Mouse (Mus musculus) midbrain, postnatal 0 days (tissue): Measurements from ENCODE around the gene Kat2b. TPM values are rescaled to one million over a fixed set of nuclear protein-coding genes. Genes with fewer than 3 reads are reported as not detected.

Experiments used
- ATAC-seq: fragments of 200-750 bp; cut with Nextera tagmentation; 2 replicates; pipeline ENCODE4 v1.8.0; 2017; ENCODE audit warnings: moderate number of reproducible peaks, mild to moderate bottlenecking, moderate TSS enrichment, moderate library complexity; ENCODE audit not compliant: low FRiP score
- DNase-seq: peaks from one replicate; pipeline ENCODE4 v3.0.0-alpha.2; 2015; ENCODE audit warnings: low spot score
- H3K27ac ChIP-seq: fragments of 300-500 bp; sonication (generic); 2 replicates; pipeline ENCODE4 v1.5.1; 2014; ENCODE audit warnings: low read depth, mild to moderate bottlenecking, low read length, mixed read lengths
- H3K27me3 ChIP-seq: fragments of 300-500 bp; sonication (generic); 2 replicates; pipeline ENCODE4 v1.6.1; 2014; ENCODE audit warnings: low read length, control low read depth, mixed read lengths; ENCODE audit not compliant: insufficient read depth
- H3K36me3 ChIP-seq: fragments of 300-500 bp; sonication (generic); 2 replicates; pipeline ENCODE4 v1.6.1; 2014; ENCODE audit warnings: low read length, control low read depth, mixed read lengths; ENCODE audit not compliant: insufficient read depth
- H3K4me1 ChIP-seq: fragments of 300-500 bp; sonication (generic); 2 replicates; pipeline ENCODE4 v1.6.1; 2014; ENCODE audit warnings: mild to moderate bottlenecking, control low read depth, antibody characterized with exemption, low read length, mixed read lengths; ENCODE audit not compliant: insufficient read depth
- H3K4me2 ChIP-seq: fragments of 300-500 bp; sonication (generic); 2 replicates; pipeline ENCODE4 v1.6.1; 2014; ENCODE audit warnings: low read depth, mild to moderate bottlenecking, low read length, mixed read lengths; ENCODE audit not compliant: poor library complexity, severe bottlenecking
- H3K4me3 ChIP-seq: fragments of 300-500 bp; sonication (generic); 2 replicates; pipeline ENCODE4 v1.5.1; 2014; ENCODE audit warnings: low read depth, mild to moderate bottlenecking, low read length, moderate library complexity
- H3K9ac ChIP-seq: fragments of 300-500 bp; sonication (generic); replicated peaks from 2 replicates; pipeline ENCODE4 v1.6.1; 2014; ENCODE audit warnings: mild to moderate bottlenecking, low read length, moderate library complexity, mixed read lengths; ENCODE audit not compliant: poor library complexity, severe bottlenecking
- H3K9me3 ChIP-seq: fragments of 300-500 bp; sonication (generic); 2 replicates; pipeline ENCODE4 v1.6.1; 2016; ENCODE audit warnings: low read length, control low read depth
- CTCF ChIP-seq: IDR thresholded peaks from 2 replicates; pipeline ENCODE4 v1.5.1; 2016; ENCODE audit warnings: antibody characterized with exemption, mild to moderate bottlenecking
- WGBS: fragments of 180-500 bp; shearing (Covaris S2); extraction: QIAGEN DNeasy Blood & Tissue Kit; methylation state at CpG from one replicate; pipeline ENCODE4 v1.1.7; 2014; 5-methylcytosine and 5-hydroxymethylcytosine counted together
- polyA plus RNA-seq: library from polyadenylated mRNA; unstranded; fragments of >200 nt; fragmentation: Nextera tagmentation; extraction: Ambion mirVana; gene quantifications from 2 replicates; pipeline ENCODE4 v1.2.1, GENCODE M21; 2015
- total RNA-seq: library from RNA; depleted of rRNA; stranded (reverse); fragments of >200 nt; gene quantifications from 2 replicates; pipeline ENCODE4 v1.2.3, GENCODE M21; 2014

Kat2b gene
- total and polyA plus RNA-seq, 2 experiments from 2014 or later: 3.6 to 22.5 TPM

DNA sequence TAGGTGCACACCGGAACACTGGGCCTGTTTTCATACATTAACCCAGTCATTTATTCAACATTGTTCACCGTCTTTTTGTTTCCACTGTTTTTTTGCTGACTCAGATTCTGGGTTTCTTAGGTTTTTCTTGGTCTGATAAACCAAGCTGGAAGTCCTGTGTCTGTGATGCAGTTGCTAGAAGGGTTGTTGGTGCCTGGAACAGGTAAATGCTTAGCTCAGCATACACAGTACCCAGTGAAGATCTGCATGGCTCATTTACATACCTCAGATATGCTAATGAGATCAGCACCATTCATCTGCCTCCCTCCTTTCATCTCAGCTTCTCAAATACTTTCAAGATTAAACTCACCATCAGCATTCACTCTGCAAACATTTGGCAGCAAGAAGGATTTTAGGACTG lies 92.0 kb downstream of the Kat2b start:
- no peak overlapping the region for H3K9ac ChIP-seq
- H3K27ac ChIP-seq: no peak overlapping the region
- WGBS: 51% methylated on average over 2 of the region's 2 CpGs
- H3K4me2 ChIP-seq: no peak overlapping the region
- peaks cover 13% of the 10 kb centered on the region; the same call in 1 of the 2 replicates for H3K36me3 ChIP-seq
- no peak overlapping the region for H3K4me3 ChIP-seq
- no peak for TF ChIP-seq CTCF
- H3K4me1 ChIP-seq: no peaks in the 10 kb centered on the region
- DNase-seq (no peak), ATAC-seq (peak; percentile 76; the same call in 1 of the 2 replicates)
- no peaks in the 10 kb centered on the region for H3K27me3 ChIP-seq
- no peaks in the 10 kb centered on the region for H3K9me3 ChIP-seq

DNA sequence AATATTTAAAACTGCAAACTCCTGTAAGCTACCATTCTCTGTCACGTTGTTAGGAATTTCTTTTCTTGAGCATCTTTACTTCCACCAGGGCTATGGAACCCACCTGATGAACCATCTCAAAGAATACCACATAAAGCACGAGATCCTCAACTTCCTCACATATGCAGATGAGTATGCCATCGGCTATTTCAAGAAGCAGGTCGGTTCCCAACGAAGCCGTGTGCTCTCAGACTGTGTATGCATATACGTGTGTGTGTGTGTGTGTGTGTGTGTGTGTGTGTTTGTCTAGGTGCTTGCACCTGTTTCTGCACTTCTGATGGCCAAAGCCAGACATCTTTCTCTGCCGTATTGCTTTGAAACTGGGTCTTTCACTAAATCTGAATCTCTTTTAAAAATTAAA lies 92.6 kb downstream of the Kat2b start:
- H3K4me2 ChIP-seq: no peak overlapping the region
- H3K27ac ChIP-seq: no peak overlapping the region
- H3K9me3 ChIP-seq: no peaks in the 10 kb centered on the region
- no peaks in the 10 kb centered on the region for H3K4me1 ChIP-seq
- DNase-seq (no peak), ATAC-seq (peak; percentile 50; the same call in 1 of the 2 replicates)
- peaks cover 10% of the 10 kb centered on the region; the same call in 1 of the 2 replicates for H3K36me3 ChIP-seq
- H3K9ac ChIP-seq: no peak overlapping the region
- TF ChIP-seq CTCF: no peak
- no peaks in the 10 kb centered on the region for H3K27me3 ChIP-seq
- no peak overlapping the region for H3K4me3 ChIP-seq
- 42% methylated on average over 8 of the region's 8 CpGs for WGBS

DNA sequence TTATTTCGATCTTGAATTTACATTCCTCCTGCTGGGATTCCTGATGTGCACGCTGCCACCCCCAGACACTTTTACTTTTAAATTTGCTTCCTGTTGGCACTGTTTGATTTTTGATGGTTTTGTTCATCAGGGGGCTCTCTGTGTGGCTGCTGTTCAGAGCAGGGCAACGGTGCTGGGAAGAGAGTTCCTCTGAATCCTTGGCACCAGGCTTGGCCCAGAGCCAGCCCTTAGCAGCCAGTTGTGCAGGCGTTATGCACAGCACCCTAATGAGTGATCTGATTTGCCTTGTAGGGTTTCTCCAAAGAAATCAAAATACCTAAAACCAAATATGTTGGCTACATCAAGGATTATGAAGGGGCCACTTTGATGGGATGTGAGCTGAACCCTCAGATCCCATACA lies 93.1 kb downstream of the Kat2b start:
- no peak overlapping the region for H3K27ac ChIP-seq
- no peak for ATAC-seq
- H3K27me3 ChIP-seq: no peaks in the 10 kb centered on the region
- H3K4me1 ChIP-seq: no peaks in the 10 kb centered on the region
- H3K36me3 ChIP-seq: peaks cover 7% of the 10 kb centered on the region; the same call in 1 of the 2 replicates
- no peaks in the 10 kb centered on the region for H3K9me3 ChIP-seq
- DNase-seq: peak; percentile 58
- H3K9ac ChIP-seq: no peak overlapping the region
- no peak overlapping the region for H3K4me3 ChIP-seq
- 24% methylated on average over 4 of the region's 4 CpGs for WGBS
- TF ChIP-seq CTCF: no peak
- no peak overlapping the region for H3K4me2 ChIP-seq

DNA sequence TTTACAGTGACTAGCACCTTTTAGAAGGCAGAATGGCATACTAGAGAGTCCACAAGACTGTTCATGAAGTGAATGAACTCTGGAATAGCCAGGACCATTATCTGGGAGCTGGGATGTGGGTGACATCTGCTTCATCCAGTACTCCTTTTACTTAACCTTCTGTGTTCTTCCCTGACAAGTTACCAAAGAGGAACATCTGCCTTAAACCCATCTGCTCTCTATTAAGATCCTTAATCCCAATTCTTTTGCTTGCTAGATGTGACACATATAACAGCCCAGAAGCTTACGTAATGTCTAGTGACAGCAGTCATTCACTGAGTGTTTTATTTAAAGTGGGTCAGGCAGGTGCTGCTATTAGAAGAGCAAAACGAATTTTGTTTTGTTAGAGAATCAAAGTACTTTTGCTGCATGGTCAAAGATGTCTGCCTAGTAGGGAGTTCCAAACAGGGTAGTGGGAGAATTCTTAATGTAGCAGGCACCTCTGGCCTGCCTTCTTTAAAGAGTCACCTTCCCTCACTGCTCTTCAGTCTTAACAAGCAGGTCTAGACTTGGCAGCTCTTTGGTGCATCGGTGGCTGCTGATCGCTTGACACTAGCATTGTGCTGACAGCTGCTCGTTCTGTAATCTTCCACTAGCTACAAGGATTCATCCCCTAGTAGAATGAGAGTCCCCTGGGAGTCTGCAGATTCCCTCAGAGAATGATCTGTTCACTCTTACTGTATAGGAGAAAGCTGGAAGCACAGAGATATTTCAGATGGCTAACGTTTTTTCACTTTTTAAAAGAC lies 94.6 kb downstream of the Kat2b start:
- Histone ChIP-seq H3K9me3 (no peaks in the 10 kb centered on the region), H3K4me3 (no peak overlapping the region), H3K36me3 (peaks cover 4% of the 10 kb centered on the region; the same call in 1 of the 2 replicates), H3K27ac (no peak overlapping the region), H3K4me1 (no peaks in the 10 kb centered on the region), H3K9ac (no peak overlapping the region), H3K27me3 (no peaks in the 10 kb centered on the region), H3K4me2 (no peak overlapping the region)
- WGBS: 57% methylated on average over 6 of the region's 6 CpGs
- TF ChIP-seq CTCF: no peak
- DNase-seq (peak; percentile 21), ATAC-seq (no peak)

DNA sequence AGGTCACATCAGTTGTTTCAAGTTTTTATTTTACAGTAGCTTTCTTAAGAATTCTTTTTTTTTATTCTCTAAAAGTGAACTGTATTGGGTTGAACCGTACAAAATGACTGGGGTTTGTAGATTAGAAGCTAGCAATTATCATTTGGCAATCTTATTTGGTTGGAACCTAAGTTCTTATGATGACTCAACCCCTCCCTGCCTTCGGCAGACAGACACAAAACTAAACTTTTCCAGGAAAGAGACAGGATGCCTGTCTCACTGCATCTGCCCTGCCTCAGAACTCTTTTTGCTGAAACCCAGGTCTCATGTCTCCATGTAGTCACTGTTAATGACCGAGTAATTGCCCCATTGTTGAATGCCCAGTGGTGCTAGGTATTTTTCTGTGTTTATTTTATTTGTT lies 97.6 kb downstream of the Kat2b start:
- Histone ChIP-seq H3K36me3 (peaks cover 13% of the 10 kb centered on the region; the same call in 1 of the 2 replicates), H3K9ac (no peak overlapping the region), H3K27me3 (no peaks in the 10 kb centered on the region), H3K9me3 (no peaks in the 10 kb centered on the region), H3K4me2 (no peak overlapping the region), H3K27ac (no peak overlapping the region), H3K4me1 (no peaks in the 10 kb centered on the region), H3K4me3 (no peak overlapping the region)
- no peak for TF ChIP-seq CTCF
- DNase-seq: no peak
- 94% methylated on average over 3 of the region's 3 CpGs for WGBS
- ATAC-seq: no peak

DNA sequence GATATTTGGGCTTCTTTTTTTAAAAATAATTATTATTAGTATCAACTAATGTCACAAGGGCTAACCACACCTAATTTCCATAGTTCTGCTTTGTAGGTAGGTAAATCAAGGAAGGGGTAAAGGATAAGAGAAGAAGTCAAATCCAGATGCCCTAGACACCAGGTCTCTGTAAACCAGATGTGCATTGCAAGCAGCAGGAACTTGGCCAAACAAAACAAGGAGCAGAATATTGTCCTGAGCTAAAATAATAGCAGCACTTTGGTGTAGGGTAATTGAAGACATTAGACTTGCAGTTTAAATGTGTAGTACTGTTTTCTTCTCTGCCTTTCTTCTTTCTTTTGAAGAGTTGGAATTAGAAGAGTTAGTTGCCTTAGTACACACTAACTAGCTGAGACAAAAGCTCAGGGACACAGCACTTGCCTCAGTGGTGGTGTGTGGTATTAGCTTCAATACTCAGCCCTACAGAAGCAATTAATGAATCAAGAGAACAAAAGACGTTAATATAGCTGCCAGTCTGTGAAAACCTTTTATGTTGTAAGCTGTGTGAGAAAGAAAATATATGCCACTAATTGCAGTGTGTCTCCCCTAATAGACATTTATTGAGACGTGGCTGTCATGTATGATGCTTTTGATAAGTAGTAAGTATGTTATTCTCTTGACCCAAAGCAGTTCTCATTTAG lies 98.2 kb downstream of the Kat2b start:
- Histone ChIP-seq H3K9ac (no peak overlapping the region), H3K4me1 (no peaks in the 10 kb centered on the region), H3K4me2 (no peak overlapping the region), H3K27ac (no peak overlapping the region), H3K36me3 (peaks cover 13% of the 10 kb centered on the region; the same call in 1 of the 2 replicates), H3K27me3 (no peaks in the 10 kb centered on the region), H3K4me3 (no peak overlapping the region), H3K9me3 (no peaks in the 10 kb centered on the region)
- no peak for ATAC-seq
- no peak for DNase-seq
- WGBS: 85% methylated on average over 2 of the region's 2 CpGs
- no peak for TF ChIP-seq CTCF
